Mouse (Mus musculus): ENCODE data around the gene Tshz2. TPM values are rescaled to one million over a fixed set of nuclear protein-coding genes. Genes with fewer than 3 reads are reported as not detected.
"Not testable (repeated sequence)": the region's sequence is repeated elsewhere in the genome, so short reads cannot be mapped to it uniquely, and the experiment has no call there.

Tshz2 gene
- polyA plus RNA-seq (2015; fragmentation: Nextera tagmentation; extraction: Ambion mirVana), result 9.0 and 9.4 TPM in 2 replicates

GRCm38 (mm10) chr2:169632338-169633151, at the start of gene Tshz2:
Gene Tshz2 (plus strand): TSS chr2:169633013.
- H3K4me1 ChIP-seq, result peaks cover 20% of the 10 kb centered on the region
- H3K4me3 ChIP-seq, result peak within 1 kb of the TSS; percentile 45
- peak within 1 kb of the TSS; percentile 49 for H3K9ac ChIP-seq (replicated peaks)
- 0% methylated on average over 19 of the region's 22 CpGs for WGBS
- no peaks in the 10 kb centered on the region for H3K36me3 ChIP-seq
- H3K9me3 ChIP-seq, result no peaks in the 10 kb centered on the region
- ATAC-seq (replicated peaks), result peak; percentile 73
- H3K4me2 ChIP-seq (replicated peaks), result peak within 1 kb of the TSS; percentile 78
- H3K27ac ChIP-seq (replicated peaks), result peak within 1 kb of the TSS; percentile 67
- H3K27me3 ChIP-seq, result no peaks in the 10 kb centered on the region

- no peaks in the 10 kb centered on the region for H3K9me3 ChIP-seq
- WGBS, result 78% methylated on average over 3 of the region's 3 CpGs
- no peak overlapping the region for H3K4me2 ChIP-seq (replicated peaks)
These were observed 49.3 kb upstream of the Tshz2 start for GRCm38 (mm10) chr2:169583476-169583875.

GRCm38 (mm10) chr2:169584745-169585456, 47.9 kb upstream of the Tshz2 start:
- Histone ChIP-seq H3K9me3 (no peaks in the 10 kb centered on the region), H3K27ac (replicated peaks) (no peak overlapping the region), H3K4me1 (peaks cover 11% of the 10 kb centered on the region), H3K27me3 (no peaks in the 10 kb centered on the region), H3K4me3 (no peak overlapping the region), H3K36me3 (no peaks in the 10 kb centered on the region), H3K9ac (replicated peaks) (no peak overlapping the region), H3K4me2 (replicated peaks) (peak overlapping the region; percentile 2; the same call in 1 of the 2 replicates)
- ATAC-seq (replicated peaks), result 0 out of 2 replicates have a peak, but pooled peaks have one; percentile 23
- WGBS, result 32% methylated on average over 15 of the region's 15 CpGs

More at GRCm38 (mm10) chr2:169583476-169583875, 49.3 kb upstream of the Tshz2 start:
- Histone ChIP-seq H3K4me1 (peaks cover 11% of the 10 kb centered on the region), H3K27ac (replicated peaks) (no peak overlapping the region), H3K36me3 (no peaks in the 10 kb centered on the region), H3K27me3 (no peaks in the 10 kb centered on the region), H3K9ac (replicated peaks) (no peak overlapping the region), H3K4me3 (no peak overlapping the region)
- no peak for ATAC-seq (replicated peaks)

- no peak for ATAC-seq (replicated peaks)
- Histone ChIP-seq H3K4me1 (peaks cover 11% of the 10 kb centered on the region), H3K36me3 (no peaks in the 10 kb centered on the region), H3K27me3 (no peaks in the 10 kb centered on the region), H3K27ac (replicated peaks) (no peak overlapping the region), H3K9ac (replicated peaks) (no peak overlapping the region), H3K4me3 (no peak overlapping the region), H3K9me3 (no peaks in the 10 kb centered on the region), H3K4me2 (replicated peaks) (no peak overlapping the region)
- 72% methylated on average over 12 of the region's 12 CpGs for WGBS
These were observed 47.1 kb upstream of the Tshz2 start for GRCm38 (mm10) chr2:169585631-169586285.

- Histone ChIP-seq H3K9me3 (no peaks in the 10 kb centered on the region), H3K9ac (replicated peaks) (no peak overlapping the region), H3K4me3 (no peak overlapping the region), H3K27me3 (no peaks in the 10 kb centered on the region), H3K4me2 (replicated peaks) (no peak overlapping the region), H3K4me1 (peaks cover 11% of the 10 kb centered on the region), H3K36me3 (no peaks in the 10 kb centered on the region), H3K27ac (replicated peaks) (no peak overlapping the region)
- WGBS, result 92% methylated on average over 3 of the region's 3 CpGs
- no peak for ATAC-seq (replicated peaks)
These were observed 46.1 kb upstream of the Tshz2 start for GRCm38 (mm10) chr2:169586688-169587087.

GRCm38 (mm10) chr2:169587645-169588044, 45.2 kb upstream of the Tshz2 start, which contains the start of gene Gm11011:
Gene Gm11011 (minus strand): TSS chr2:169587745.
- not testable (repeated sequence) for H3K9me3 ChIP-seq; H3K27me3 ChIP-seq; H3K36me3 ChIP-seq; ATAC-seq (replicated peaks); H3K9ac ChIP-seq (replicated peaks); H3K4me3 ChIP-seq; H3K4me2 ChIP-seq (replicated peaks); H3K27ac ChIP-seq (replicated peaks)
- peaks cover 11% of the 10 kb centered on the region for H3K4me1 ChIP-seq

- H3K4me2 ChIP-seq (replicated peaks), result no peak overlapping the region
- no peak overlapping the region for H3K27ac ChIP-seq (replicated peaks)
- no peak overlapping the region for H3K9ac ChIP-seq (replicated peaks)
- peaks cover 8% of the 10 kb centered on the region for H3K4me1 ChIP-seq
- 94% methylated on average over 10 of the region's 10 CpGs for WGBS
- no peaks in the 10 kb centered on the region for H3K36me3 ChIP-seq
- no peak overlapping the region for H3K4me3 ChIP-seq
- no peak for ATAC-seq (replicated peaks)
- H3K27me3 ChIP-seq, result no peaks in the 10 kb centered on the region
- no peaks in the 10 kb centered on the region for H3K9me3 ChIP-seq
These were observed 43.1 kb upstream of the Tshz2 start for GRCm38 (mm10) chr2:169589697-169590096.

- no peaks in the 10 kb centered on the region for H3K27me3 ChIP-seq
- H3K9me3 ChIP-seq, result no peaks in the 10 kb centered on the region
- H3K4me3 ChIP-seq, result no peak overlapping the region
- H3K4me2 ChIP-seq (replicated peaks), result no peak overlapping the region
- no peak overlapping the region for H3K9ac ChIP-seq (replicated peaks)
- H3K27ac ChIP-seq (replicated peaks), result no peak overlapping the region
- ATAC-seq (replicated peaks), result no peak
- H3K4me1 ChIP-seq, result peaks cover under 1% of the 10 kb centered on the region; the same call in 1 of the 2 replicates
- WGBS, result 86% methylated on average over 8 of the region's 8 CpGs
- no peaks in the 10 kb centered on the region for H3K36me3 ChIP-seq
These were observed 42.4 kb upstream of the Tshz2 start for GRCm38 (mm10) chr2:169590412-169590811.

- Histone ChIP-seq H3K9ac (replicated peaks) (no peak overlapping the region), H3K36me3 (no peaks in the 10 kb centered on the region), H3K4me2 (replicated peaks) (no peak overlapping the region), H3K27me3 (no peaks in the 10 kb centered on the region), H3K9me3 (no peaks in the 10 kb centered on the region), H3K4me1 (peaks cover 17% of the 10 kb centered on the region), H3K4me3 (no peak overlapping the region), H3K27ac (replicated peaks) (no peak overlapping the region)
- no peak for ATAC-seq (replicated peaks)
- 30% methylated on average over 3 of the region's 3 CpGs for WGBS
These were observed 39.1 kb upstream of the Tshz2 start for GRCm38 (mm10) chr2:169593742-169594141.

- Histone ChIP-seq H3K9ac (replicated peaks) (no peak overlapping the region), H3K27me3 (no peaks in the 10 kb centered on the region), H3K4me3 (no peak overlapping the region), H3K36me3 (no peaks in the 10 kb centered on the region), H3K4me2 (replicated peaks) (no peak overlapping the region), H3K9me3 (no peaks in the 10 kb centered on the region), H3K4me1 (peaks cover 41% of the 10 kb centered on the region), H3K27ac (replicated peaks) (no peak overlapping the region; the same call in 1 of the 2 replicates)
- peak; percentile 63; the same call in 1 of the 2 replicates for ATAC-seq (replicated peaks)
- 24% methylated on average over 6 of the region's 6 CpGs for WGBS
These were observed 35.5 kb upstream of the Tshz2 start for GRCm38 (mm10) chr2:169597357-169597756.

GRCm38 (mm10) chr2:169597971-169598370, 34.8 kb upstream of the Tshz2 start:
- WGBS, result 56% methylated on average over 8 of the region's 8 CpGs
- Histone ChIP-seq H3K9ac (replicated peaks) (no peak overlapping the region), H3K4me1 (peaks cover 41% of the 10 kb centered on the region), H3K36me3 (no peaks in the 10 kb centered on the region), H3K27ac (replicated peaks) (peak overlapping the region; percentile 65; the same call in 1 of the 2 replicates), H3K27me3 (no peaks in the 10 kb centered on the region), H3K4me3 (no peak overlapping the region), H3K9me3 (no peaks in the 10 kb centered on the region), H3K4me2 (replicated peaks) (no peak overlapping the region)
- ATAC-seq (replicated peaks), result no peak

GRCm38 (mm10) chr2:169599591-169599990, 33.2 kb upstream of the Tshz2 start:
- Histone ChIP-seq H3K27me3 (no peaks in the 10 kb centered on the region), H3K9me3 (no peaks in the 10 kb centered on the region), H3K9ac (replicated peaks) (no peak overlapping the region), H3K4me2 (replicated peaks) (no peak overlapping the region), H3K4me1 (peaks cover 41% of the 10 kb centered on the region), H3K36me3 (no peaks in the 10 kb centered on the region), H3K4me3 (no peak overlapping the region), H3K27ac (replicated peaks) (peak overlapping the region; percentile 54)
- WGBS, result 71% methylated on average over 4 of the region's 4 CpGs
- ATAC-seq (replicated peaks), result no peak

All from forebrain, embryonic 15.5 days (tissue).